Mouse (Mus musculus) olfactory bulb, adult 2 months (tissue): ENCODE results near the gene Olfr1338.

ENCODE experiments used
- CTCF ChIP-seq: fragments of 200-500 bp; IDR thresholded peaks from 2 replicates; pipeline ENCODE4 v1.5.1; 2012; ENCODE audit warnings: low read depth, mild to moderate bottlenecking, low read length, moderate library complexity; ENCODE audit not compliant: insufficient read depth
- POLR2A ChIP-seq: fragments of 200-500 bp; IDR thresholded peaks from 2 replicates; pipeline ENCODE4 v1.6.1; 2012; ENCODE audit warnings: mild to moderate bottlenecking, low read depth, low read length, moderate library complexity; ENCODE audit not compliant: insufficient read depth

DNA sequence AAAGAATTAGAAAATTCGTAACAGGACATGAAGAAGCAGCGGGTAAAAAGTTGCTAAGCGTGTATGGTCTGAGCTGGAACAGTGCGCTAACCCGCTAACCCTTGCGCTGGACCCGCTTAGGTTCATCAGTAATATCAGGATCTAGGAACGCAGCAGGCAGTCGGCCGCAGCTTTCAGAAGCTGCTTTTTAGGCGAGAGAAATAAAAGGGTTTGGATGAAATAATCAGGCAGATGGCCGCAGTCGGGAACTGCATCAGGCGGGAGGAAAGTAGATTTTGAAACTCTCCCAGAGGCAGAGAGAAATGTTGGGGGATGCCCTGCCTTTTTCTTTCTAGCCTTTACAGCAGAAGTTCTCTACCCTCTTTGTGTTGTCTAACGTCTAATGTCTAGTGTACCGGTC lies 16.7 kb downstream of the Olfr1338 start:
- no peak for TF ChIP-seq CTCF
- TF ChIP-seq POLR2A, result no peak
